Mouse (Mus musculus): ENCODE results near the gene Cldn14. TPM values are rescaled to one million over a fixed set of nuclear protein-coding genes. Genes with fewer than 3 reads are reported as not detected.

Gene Cldn14
- polyA plus RNA-seq, 1 experiment from 2014 or later: not detected

DNA sequence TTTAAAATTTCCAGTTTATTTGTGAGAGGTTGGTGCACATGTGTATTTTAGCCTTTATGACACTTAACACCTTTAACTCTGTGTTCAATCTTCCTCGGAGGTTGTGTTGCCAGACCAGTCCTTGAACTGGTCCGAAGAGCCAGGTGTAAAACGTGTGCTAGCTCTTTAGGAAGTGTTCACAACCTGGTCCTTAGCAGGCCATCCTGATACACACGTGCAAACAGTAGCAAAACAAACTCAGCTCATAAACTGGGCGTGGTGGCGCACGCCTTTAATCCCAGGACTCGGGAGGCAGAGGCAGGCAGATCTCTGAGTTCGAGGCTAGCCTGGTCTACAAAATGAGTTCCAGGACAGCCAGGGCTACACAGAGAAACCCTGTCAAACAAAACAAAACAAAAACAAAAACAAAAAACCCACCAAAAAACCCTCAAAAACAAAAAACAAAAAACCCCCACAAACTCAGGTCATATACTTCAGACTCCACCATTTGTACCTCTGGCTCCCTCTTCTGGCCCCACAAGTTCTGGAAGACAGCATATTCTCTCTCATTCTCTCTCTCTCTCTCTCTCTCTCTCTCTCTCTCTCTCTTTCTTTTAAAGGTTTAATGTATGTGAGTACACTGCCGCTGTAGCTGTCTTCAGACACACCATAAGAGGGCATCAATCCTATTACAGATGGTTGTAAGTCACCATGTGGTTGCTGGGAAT is 65.7 kb downstream of the Cldn14 start:
- H3K4me2 ChIP-seq: no peak overlapping the region
- peaks cover 4% of the 10 kb centered on the region; the same call in 1 of the 2 replicates for H3K27me3 ChIP-seq
- no peak overlapping the region for H3K27ac ChIP-seq
- WGBS: 86% methylated on average over 10 of the region's 10 CpGs
- no peak overlapping the region for H3K4me3 ChIP-seq
- ATAC-seq (ENCODE audit: borderline replicate concordance, extremely low read depth, low FRiP score, low TSS enrichment): no peak
- no peak overlapping the region for H3K9ac ChIP-seq
- H3K4me1 ChIP-seq: peaks cover 14% of the 10 kb centered on the region; the same call in 1 of the 2 replicates
- no peaks in the 10 kb centered on the region for H3K9me3 ChIP-seq
- no peaks in the 10 kb centered on the region for H3K36me3 ChIP-seq

DNA sequence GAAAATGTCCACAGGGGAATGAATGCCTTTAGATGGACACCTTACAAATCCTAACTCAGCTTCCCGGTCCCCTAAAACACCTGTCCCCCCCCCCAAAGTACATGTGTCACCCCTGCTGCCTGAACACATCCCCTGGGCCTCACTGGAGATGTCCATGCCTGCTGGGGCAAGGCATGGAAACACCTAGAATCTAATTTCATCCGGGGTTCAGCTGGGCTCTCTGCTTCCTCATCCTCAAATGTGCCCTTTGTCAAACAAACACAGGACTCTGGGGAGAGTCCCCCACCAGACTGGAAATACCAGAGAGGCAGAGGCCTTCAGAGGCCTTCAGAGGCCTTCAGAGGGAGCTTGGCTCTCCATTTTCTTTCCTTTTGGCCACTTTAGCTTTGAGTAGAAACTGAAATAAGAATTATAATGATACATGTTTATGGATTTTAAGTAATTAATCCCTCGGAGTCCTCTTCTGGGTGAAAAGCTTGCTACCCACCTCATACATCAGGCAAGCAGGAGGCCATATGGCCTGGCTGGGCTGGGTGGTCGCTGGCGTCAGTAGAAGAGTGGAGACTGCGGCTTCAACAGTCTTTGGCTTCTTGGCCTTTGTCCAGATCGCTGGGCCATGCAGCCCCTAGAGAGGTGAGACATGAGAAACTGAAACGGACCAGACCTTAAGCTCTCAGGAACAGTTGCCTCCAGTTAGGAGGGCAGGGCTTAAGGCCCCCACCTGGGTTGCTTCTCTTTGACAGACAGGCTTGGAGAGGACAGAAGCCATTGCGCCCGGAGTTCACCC is 66.7 kb downstream of the Cldn14 start:
- Histone ChIP-seq H3K27me3 (peaks cover 10% of the 10 kb centered on the region), H3K4me2 (no peak overlapping the region), H3K9me3 (no peaks in the 10 kb centered on the region), H3K36me3 (no peaks in the 10 kb centered on the region), H3K4me1 (peaks cover 14% of the 10 kb centered on the region; the same call in 1 of the 2 replicates), H3K9ac (no peak overlapping the region), H3K4me3 (no peak overlapping the region), H3K27ac (no peak overlapping the region)
- ATAC-seq (ENCODE audit: borderline replicate concordance, extremely low read depth, low FRiP score, low TSS enrichment): no peak
- 52% methylated on average over 10 of the region's 10 CpGs for WGBS

DNA sequence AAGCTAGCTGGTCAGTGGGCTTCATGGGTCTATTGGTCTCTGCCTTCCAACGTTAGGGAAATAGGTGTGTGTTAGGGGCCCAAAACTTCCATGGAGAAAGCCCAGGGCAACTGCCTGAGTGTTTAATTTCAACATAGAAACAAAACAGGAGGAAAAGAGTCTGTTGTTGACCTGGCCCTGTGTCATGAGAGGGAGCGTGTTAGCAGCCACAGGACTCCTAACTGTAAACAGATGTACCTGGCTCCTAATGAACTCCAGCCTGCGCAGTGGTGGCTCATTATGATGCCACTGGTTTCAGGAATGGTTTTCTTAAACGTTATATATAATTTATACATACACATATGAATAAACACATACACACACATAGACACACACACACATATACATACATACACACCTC is 68.7 kb downstream of the Cldn14 start:
- no peak for ATAC-seq (ENCODE audit: borderline replicate concordance, extremely low read depth, low FRiP score, low TSS enrichment)
- H3K36me3 ChIP-seq: no peaks in the 10 kb centered on the region
- H3K9ac ChIP-seq: no peak overlapping the region
- 78% methylated on average over 4 of the region's 4 CpGs for WGBS
- no peak overlapping the region for H3K27ac ChIP-seq
- H3K4me1 ChIP-seq: peaks cover 14% of the 10 kb centered on the region; the same call in 1 of the 2 replicates
- H3K27me3 ChIP-seq: peaks cover 28% of the 10 kb centered on the region
- H3K4me3 ChIP-seq: no peak overlapping the region
- H3K9me3 ChIP-seq: no peaks in the 10 kb centered on the region
- no peak overlapping the region for H3K4me2 ChIP-seq

DNA sequence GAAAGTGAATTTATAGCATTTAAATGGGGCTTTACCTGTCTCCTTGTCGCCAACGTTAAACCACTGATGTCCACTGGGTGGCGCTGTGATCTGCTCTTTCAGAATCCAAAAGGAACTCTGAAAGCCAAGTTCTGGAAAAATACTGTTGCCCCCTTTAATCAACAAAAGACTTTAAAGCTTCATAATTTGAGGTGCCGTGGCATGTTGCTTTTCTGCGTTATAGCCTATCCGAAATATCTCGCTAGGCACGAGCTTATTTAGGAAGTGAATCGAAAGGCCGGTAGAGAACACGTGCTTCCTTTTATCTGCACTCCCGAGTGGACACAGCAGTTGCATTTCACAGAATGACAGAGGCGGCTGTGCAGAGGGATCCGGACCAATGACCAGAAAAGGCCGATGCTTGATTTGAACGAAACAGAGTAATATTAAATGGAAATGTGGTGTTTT is 70.2 kb downstream of the Cldn14 start:
- H3K9ac ChIP-seq: 0 out of 2 replicates have a peak overlapping the region, but pooled peaks have one; percentile 11

DNA sequence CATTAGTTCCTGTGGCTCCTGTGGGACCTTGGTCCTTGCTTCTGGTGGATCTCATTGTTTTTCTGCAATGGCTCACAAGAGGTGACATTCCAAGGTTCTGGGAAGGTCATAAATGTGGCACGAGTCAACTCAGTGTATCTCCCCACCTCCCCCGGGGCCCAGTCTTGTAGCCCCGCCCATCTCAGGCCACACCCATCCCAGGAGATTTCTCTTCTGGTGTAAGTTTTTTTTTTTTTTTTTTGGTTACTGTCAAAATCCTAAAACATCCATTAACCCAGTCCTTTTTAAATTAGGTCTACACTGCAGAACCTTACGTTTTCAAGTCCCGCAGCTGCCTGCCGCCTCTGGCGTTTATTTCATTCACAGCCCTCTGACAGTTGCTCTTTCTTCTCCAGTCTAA is 73.6 kb downstream of the Cldn14 start:
- WGBS: 21% methylated on average over 7 of the region's 7 CpGs
- no peak overlapping the region for H3K4me3 ChIP-seq
- H3K27me3 ChIP-seq: peaks cover 35% of the 10 kb centered on the region

More for the DNA sequence above, 70.2 kb downstream of the Cldn14 start:
- peak overlapping the region; percentile 36 for H3K4me3 ChIP-seq
- H3K4me2 ChIP-seq: peak overlapping the region; percentile 56
- H3K27me3 ChIP-seq: peaks cover 35% of the 10 kb centered on the region
- WGBS: 7% methylated on average over 16 of the region's 16 CpGs
- H3K9me3 ChIP-seq: no peaks in the 10 kb centered on the region
- peaks cover 14% of the 10 kb centered on the region; the same call in 1 of the 2 replicates for H3K4me1 ChIP-seq
- H3K36me3 ChIP-seq: no peaks in the 10 kb centered on the region
- H3K27ac ChIP-seq: no peak overlapping the region
- no peak for ATAC-seq (ENCODE audit: borderline replicate concordance, extremely low read depth, low FRiP score, low TSS enrichment)

DNA sequence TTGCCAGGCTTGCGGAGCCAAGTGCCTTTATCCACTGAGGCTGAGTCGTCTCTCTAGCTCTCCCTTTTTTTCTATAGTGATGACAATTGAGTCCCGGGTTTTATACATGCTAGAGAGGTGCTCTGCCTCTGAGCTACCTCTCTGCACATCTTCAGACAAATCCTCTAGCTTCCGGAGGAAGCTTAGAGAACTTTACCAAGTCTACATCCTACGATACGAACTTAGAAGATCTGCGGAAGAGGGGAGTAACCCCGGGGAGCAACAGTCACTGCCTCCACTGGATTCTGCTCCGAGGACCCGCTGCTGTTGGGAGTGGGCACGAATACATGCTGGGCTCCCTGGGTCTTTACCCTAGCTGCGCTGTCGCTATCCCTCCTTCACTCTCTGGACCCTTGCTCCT is 74.0 kb downstream of the Cldn14 start:
- no peak overlapping the region for H3K9ac ChIP-seq
- peak overlapping the region; percentile 9; the same call in 1 of the 2 replicates for H3K4me2 ChIP-seq
- no peaks in the 10 kb centered on the region for H3K36me3 ChIP-seq
- H3K27me3 ChIP-seq: peaks cover 35% of the 10 kb centered on the region
- ATAC-seq (ENCODE audit: borderline replicate concordance, extremely low read depth, low FRiP score, low TSS enrichment): no peak
- H3K27ac ChIP-seq: no peak overlapping the region
- no peaks in the 10 kb centered on the region for H3K9me3 ChIP-seq
- 19% methylated on average over 13 of the region's 13 CpGs for WGBS
- H3K4me3 ChIP-seq: no peak overlapping the region
- no peaks in the 10 kb centered on the region for H3K4me1 ChIP-seq

More for the DNA sequence above, 73.6 kb downstream of the Cldn14 start:
- Histone ChIP-seq H3K9me3 (no peaks in the 10 kb centered on the region), H3K9ac (no peak overlapping the region), H3K4me2 (peak overlapping the region; percentile 9; the same call in 1 of the 2 replicates), H3K36me3 (no peaks in the 10 kb centered on the region), H3K27ac (no peak overlapping the region), H3K4me1 (no peaks in the 10 kb centered on the region)
- ATAC-seq (ENCODE audit: borderline replicate concordance, extremely low read depth, low FRiP score, low TSS enrichment): no peak

DNA sequence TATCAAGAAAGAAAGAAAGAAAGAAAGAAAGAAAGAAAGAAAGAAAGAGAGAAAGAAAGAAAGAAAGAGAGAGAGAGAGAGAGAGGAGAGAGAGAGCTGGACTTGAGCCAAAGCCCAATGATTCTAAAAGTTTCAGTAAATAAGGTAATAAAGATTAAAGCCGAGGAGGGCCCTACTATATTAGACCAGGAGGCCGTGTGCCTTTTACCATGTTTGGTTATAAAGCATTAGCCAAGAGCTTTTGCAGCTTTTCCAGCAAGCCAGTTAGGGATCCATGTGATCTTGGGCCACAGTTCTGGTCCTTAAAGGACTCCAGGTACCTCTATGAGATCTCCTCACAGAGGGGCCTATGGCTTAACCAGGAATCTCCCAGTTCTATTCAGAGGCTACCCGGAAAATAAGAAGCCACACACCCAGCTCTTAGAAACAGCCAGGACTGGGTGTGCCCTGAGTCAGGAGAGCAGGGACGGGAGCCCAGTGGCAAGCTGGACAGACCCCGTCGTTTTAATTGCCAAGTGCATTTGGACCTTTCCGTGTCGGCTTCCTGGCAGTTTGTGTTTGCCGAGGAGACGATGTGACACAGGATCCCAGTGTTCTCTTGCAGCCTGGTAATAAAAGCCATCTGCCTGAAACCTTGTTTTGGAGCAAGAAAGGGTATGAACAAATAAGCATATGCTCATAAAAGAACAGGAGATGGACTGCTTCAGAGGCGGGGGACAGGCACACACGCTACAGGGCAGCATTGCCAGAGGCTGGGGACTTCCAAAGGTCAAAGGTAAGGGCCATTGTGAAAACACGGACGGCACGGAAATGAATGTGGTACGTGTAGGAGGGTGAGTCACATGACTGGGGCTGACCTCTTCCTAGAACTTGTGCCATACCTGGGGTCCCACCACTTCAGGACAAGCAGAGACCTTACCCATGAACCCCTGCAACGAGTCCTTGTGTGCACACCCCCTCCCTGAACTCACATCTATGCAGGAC is 76.2 kb downstream of the Cldn14 start:
- WGBS: 52% methylated on average over 17 of the region's 17 CpGs
- no peak for ATAC-seq (ENCODE audit: borderline replicate concordance, extremely low read depth, low FRiP score, low TSS enrichment)

DNA sequence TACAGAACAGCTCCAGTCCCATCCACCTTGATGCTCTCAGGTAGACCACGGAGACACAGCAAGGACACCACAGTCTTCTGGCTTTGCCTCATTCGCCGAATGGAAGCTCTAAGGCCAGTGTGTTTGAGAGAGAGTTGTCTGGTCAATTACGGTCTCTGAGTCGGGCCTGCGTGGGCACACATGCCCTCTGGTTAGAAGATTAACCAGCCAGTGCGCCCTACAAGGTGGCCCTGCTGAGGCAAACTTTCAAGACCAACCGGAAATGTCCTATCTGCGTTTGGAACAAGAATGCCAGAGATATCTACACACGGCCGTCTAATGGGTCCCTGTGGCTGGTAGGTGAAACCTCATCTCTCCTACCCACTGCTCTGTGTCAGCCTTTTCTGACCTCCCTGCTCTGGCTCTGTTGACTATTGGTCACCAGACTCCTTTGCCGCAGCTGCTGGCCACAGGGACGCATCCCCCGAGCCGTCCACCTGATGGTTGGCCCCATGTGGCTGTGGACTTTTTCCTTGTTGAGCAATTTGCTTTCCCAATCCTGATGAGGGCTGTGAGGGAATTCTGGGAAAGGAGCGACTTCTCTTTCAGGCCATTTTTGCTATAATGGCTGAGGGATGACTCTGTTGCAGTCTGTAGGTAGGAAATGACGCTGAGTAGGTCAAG is 79.1 kb downstream of the Cldn14 start:
- Histone ChIP-seq H3K9me3 (no peaks in the 10 kb centered on the region), H3K4me3 (no peak overlapping the region), H3K9ac (no peak overlapping the region), H3K27ac (no peak overlapping the region), H3K27me3 (peaks cover 7% of the 10 kb centered on the region; the same call in 1 of the 2 replicates), H3K4me1 (no peaks in the 10 kb centered on the region), H3K36me3 (no peaks in the 10 kb centered on the region), H3K4me2 (no peak overlapping the region)
- ATAC-seq (ENCODE audit: borderline replicate concordance, extremely low read depth, low FRiP score, low TSS enrichment): no peak
- 82% methylated on average over 17 of the region's 17 CpGs for WGBS

More for the DNA sequence above, 76.2 kb downstream of the Cldn14 start:
- Histone ChIP-seq H3K27me3 (peaks cover 33% of the 10 kb centered on the region), H3K9ac (no peak overlapping the region), H3K27ac (no peak overlapping the region), H3K4me3 (no peak overlapping the region), H3K9me3 (no peaks in the 10 kb centered on the region), H3K4me2 (no peak overlapping the region), H3K4me1 (no peaks in the 10 kb centered on the region), H3K36me3 (no peaks in the 10 kb centered on the region)

DNA sequence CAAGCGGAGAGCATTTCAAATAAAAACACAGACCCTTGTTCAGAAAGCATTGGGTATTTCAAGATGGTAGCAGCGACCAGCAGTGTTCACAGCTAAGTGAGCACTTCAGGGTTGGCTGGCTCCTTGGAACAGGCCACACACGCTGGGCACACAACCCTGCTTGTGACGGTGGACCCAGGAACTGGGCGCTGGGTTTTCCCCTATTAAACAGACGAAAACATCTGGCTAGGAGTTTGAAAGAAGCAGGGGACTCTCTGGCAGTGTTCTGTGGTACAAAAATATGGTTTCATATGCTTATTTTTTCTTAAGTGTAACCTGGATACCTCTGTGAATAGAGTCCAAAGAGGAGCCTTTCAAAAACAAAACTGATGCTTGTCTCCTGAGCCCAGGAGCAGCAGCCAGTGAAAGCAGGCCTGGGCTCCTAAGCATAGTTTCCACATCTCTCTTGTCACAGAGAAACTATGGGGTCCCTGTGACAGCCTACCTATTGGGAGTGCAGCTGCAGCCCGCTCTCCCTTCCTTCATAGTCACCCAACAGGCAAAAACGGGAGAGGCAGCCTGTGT is 82.9 kb downstream of the Cldn14 start:
- ATAC-seq (ENCODE audit: borderline replicate concordance, extremely low read depth, low FRiP score, low TSS enrichment): no peak
- H3K27me3 ChIP-seq: no peaks in the 10 kb centered on the region
- H3K4me2 ChIP-seq: no peak overlapping the region
- WGBS: 70% methylated on average over 8 of the region's 8 CpGs
- H3K4me3 ChIP-seq: no peak overlapping the region
- no peak overlapping the region for H3K27ac ChIP-seq
- H3K4me1 ChIP-seq: no peaks in the 10 kb centered on the region
- H3K9me3 ChIP-seq: no peaks in the 10 kb centered on the region
- no peak overlapping the region for H3K9ac ChIP-seq
- H3K36me3 ChIP-seq: no peaks in the 10 kb centered on the region

DNA sequence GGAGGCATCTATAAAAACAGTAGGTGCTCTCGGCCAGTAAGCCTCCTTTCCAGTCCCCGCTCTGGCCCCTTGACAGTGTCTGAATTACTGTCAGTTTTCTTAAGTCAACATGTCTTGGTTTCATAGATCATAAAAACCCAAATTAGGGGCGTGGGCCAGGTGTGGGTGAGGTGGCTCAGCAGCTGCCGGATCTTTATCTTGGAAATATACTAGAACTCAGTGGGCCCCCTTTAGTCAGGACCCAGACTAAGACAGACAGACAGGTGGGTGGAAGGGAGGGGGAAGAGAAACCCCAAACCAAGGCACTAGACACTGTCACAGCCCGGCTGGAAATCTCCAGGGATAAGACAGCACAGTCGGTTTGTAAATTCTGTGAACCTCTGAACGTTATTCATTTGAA is 84.8 kb downstream of the Cldn14 start:
- 63% methylated on average over 7 of the region's 7 CpGs for WGBS

More for the DNA sequence above, 84.8 kb downstream of the Cldn14 start:
- H3K4me1 ChIP-seq: no peaks in the 10 kb centered on the region
- H3K36me3 ChIP-seq: no peaks in the 10 kb centered on the region
- no peaks in the 10 kb centered on the region for H3K27me3 ChIP-seq
- no peak overlapping the region for H3K27ac ChIP-seq
- ATAC-seq (ENCODE audit: borderline replicate concordance, extremely low read depth, low FRiP score, low TSS enrichment): no peak
- no peak overlapping the region for H3K4me2 ChIP-seq
- no peaks in the 10 kb centered on the region for H3K9me3 ChIP-seq
- no peak overlapping the region for H3K9ac ChIP-seq
- no peak overlapping the region for H3K4me3 ChIP-seq

Measured in lung, embryonic 15.5 days (tissue).